Mouse (Mus musculus): ENCODE results near the gene Dpp8.

DNA sequence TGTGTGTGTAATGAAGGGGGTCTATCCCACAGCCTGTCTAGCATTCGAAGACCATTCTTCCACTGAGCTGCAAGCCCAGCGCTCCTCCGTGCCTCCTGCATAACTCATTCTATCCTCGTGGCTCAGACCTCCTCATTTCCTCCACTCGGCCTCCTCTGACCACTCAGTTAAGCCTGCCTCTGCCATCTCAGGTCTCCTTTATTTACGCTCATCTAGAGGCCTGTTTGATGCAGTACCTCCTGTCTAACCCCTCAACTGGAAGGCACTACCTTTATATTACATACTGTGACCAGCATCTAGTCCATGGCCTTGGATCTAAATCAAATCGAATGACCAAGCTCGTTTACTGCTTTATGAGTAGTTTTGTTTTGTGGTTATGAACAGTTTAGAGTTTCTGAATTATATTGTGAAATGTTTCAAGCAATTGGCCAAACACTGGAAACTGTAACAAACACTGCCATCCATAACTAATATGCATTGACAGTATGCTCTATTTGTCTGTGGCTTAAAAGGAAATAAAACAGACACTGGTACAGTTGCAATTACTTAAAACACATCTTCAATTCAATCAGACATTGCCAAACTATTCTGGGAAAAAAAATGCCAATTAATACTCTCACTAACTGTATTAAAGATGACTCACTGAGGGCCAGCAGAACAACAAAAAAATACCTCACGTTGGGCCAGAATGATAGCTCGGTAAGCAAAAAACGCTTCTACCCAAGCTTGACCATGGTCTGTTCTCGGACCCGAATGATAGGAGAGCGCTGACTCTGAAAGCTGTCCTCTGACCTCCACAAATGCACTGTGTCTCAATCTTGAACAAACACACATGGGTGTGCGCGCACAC lies 15.0 kb upstream of the Dpp8 start:
- no peak for TF ChIP-seq CTCF (IDR thresholded peaks at IDR 0.05; ENCODE audit: insufficient read depth, low read depth, low read length)
- TF ChIP-seq POLR2A (IDR thresholded peaks at IDR 0.05; ENCODE audit: insufficient read depth, low read depth, low read length): no peak

Measured in olfactory bulb, adult 2 months (tissue).